Mouse (Mus musculus) fibroblast of lung, adult 2 months (primary cell): ENCODE data around the gene Olfr1469.
"Not testable (repeated sequence)": the region's sequence is repeated elsewhere in the genome, so short reads cannot be mapped to it uniquely, and the experiment has no call there.

Experiments
- DNase-seq: peaks from one replicate; pipeline ENCODE4 v3.0.0-alpha.2; 2011; ENCODE audit warnings: low read depth

Olfr1469 gene

DNA sequence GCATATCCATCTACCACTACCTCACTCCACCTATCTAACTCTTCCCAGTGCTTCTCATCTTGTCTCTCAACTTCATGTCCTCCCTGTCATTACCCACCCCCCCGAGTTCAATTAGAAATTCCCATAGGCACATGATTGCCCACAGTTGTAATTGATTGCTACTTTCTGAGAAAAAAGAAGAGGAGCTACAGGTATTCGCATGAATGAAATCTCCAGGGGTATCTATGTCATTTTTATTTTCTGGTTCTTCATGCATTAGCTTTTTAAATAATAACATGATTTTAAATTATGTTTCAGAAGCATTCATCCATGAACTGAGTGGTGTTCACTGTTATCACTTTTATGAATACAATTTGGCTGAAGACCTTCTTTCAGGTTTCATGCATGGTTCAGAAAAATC is at the start of gene Olfr1469:
Olfr1469 (plus strand) TSS at position 301 of the 400 bp plus-strand sequence.
- no peak for DNase-seq

DNA sequence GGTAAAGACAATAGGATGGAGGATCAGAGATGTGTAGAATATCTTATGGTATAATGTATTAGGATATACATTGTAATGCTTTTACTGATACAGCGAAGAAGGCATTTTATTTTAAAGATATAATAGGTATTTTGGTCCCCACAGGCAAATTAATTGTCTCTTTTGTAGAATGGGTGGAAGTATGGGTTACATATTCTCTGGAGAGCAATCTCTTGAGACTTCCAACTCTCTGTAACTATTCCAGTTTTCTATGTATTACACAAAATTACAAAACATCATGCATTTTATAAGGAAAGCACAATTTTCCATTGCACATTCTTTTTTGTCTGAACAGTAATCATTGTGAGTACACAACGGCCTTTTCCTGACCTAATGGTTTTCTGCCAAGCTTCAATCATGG is 45.7 kb upstream of the Olfr1469 start, which contains the start of gene Olfr1467:
Olfr1467 (plus strand) TSS at position 301 of the 400 bp plus-strand sequence.
- DNase-seq = no peak

DNA sequence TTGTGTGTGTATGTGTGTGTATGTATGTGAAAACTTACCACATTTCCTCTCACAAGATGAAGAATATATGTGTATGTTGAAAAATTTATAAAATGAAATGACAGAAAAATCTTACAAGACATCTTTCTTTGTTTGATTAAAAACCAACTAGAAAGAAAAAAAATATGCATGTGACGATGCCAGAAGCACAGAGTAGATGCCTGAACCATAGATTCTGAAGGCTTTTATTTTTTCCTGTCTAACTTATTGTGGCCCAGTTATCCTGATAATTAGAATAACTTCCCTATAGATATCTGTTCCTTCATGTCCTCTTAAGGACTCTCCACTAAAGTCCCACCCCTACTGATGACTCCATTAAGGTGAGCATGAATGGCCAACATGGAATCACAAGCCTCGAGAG is 35.5 kb downstream of the Olfr1469 start, which contains the start of gene Olfr1471:
Olfr1471 (plus strand) TSS at position 301 of the 400 bp plus-strand sequence.
- DNase-seq = not testable (repeated sequence)

DNA sequence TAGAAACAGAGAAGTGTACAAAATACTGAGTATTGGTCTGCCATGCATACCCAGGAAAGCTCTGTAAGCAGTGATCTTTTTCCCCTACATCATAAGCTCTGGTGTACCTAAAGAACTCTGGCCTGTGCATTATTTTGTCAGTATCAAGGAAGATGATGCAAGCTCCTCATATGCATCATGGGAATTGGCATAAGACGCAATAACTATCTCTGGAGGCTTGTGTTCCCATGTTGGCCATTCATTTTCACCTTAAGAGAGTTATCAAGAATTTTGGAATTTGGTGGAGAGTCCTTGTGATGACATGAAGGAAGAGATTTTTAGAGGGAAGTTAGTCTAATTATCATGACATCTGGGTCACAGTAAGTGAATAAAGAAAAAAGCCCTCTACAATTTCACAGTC is 48.3 kb downstream of the Olfr1469 start, which contains the start of gene Olfr1472:
Olfr1472 (minus strand) TSS at position 101 of the 400 bp plus-strand sequence.
- DNase-seq = no peak
